Mouse (Mus musculus) megakaryocyte, embryonic 14.5 days (primary cell): Measurements from ENCODE around the gene Brms1. TPM values are rescaled to one million over a fixed set of nuclear protein-coding genes. Genes with fewer than 3 reads are reported as not detected.

Experiments
- H3K27me3 ChIP-seq: replicated peaks from 2 replicates; pipeline ENCODE3; 2012; ENCODE audit warnings: inconsistent platforms
- H3K36me3 ChIP-seq: replicated peaks from 2 replicates; pipeline ENCODE3; 2012; ENCODE audit warnings: low read length, inconsistent platforms, mixed read lengths
- H3K4me1 ChIP-seq: 2 replicates; pipeline ENCODE4 v1.6.1; 2012; ENCODE audit warnings: inconsistent platforms
- H3K4me3 ChIP-seq: replicated peaks from 2 replicates; pipeline ENCODE3; 2012; ENCODE audit warnings: moderate library complexity, mild to moderate bottlenecking, inconsistent platforms
- H3K9me3 ChIP-seq: 2 replicates; pipeline ENCODE4 v1.6.1; 2012; ENCODE audit warnings: inconsistent platforms
- FLI1 ChIP-seq: IDR thresholded peaks from 2 replicates; pipeline ENCODE4 v1.6.1; 2012; ENCODE audit warnings: low read length, inconsistent platforms, mixed read lengths
- GATA1 ChIP-seq: IDR thresholded peaks from 3 replicates; pipeline ENCODE4 v1.6.1; 2012; ENCODE audit warnings: mixed read lengths, low read length, inconsistent platforms, borderline replicate concordance
- polyA plus RNA-seq: library from polyadenylated mRNA; stranded (reverse); fragments of >175 nt; gene quantifications from 2 replicates; pipeline ENCODE4 v1.2.3, GENCODE M21; 2012; ENCODE audit warnings: low replicate concordance; ENCODE audit not compliant: insufficient read depth

Gene Brms1
- polyA plus RNA-seq, 1 experiment, result 82.3 TPM

- Histone ChIP-seq H3K9me3 (no peaks in the 10 kb centered on the region), H3K27me3 (peaks cover 25% of the 10 kb centered on the region), H3K36me3 (no peaks in the 10 kb centered on the region), H3K4me3 (no peak overlapping the region), H3K4me1 (peaks cover 31% of the 10 kb centered on the region)
- TF ChIP-seq FLI1 (no peak), GATA1 (no peak)
These were observed 24.9 kb upstream of the Brms1 start for GRCm38 (mm10) chr19:5016221-5016742.

GRCm38 (mm10) chr19:5016782-5017181 is 24.4 kb upstream of the Brms1 start:
- Histone ChIP-seq H3K4me3 (no peak overlapping the region), H3K27me3 (peaks cover 22% of the 10 kb centered on the region), H3K4me1 (peaks cover 31% of the 10 kb centered on the region), H3K36me3 (no peaks in the 10 kb centered on the region), H3K9me3 (no peaks in the 10 kb centered on the region)
- no peak for TF ChIP-seq GATA1
- no peak for TF ChIP-seq FLI1

- Histone ChIP-seq H3K4me1 (peaks cover 31% of the 10 kb centered on the region), H3K4me3 (no peak overlapping the region), H3K27me3 (peaks cover 17% of the 10 kb centered on the region), H3K9me3 (no peaks in the 10 kb centered on the region), H3K36me3 (no peaks in the 10 kb centered on the region)
- TF ChIP-seq GATA1 (no peak), FLI1 (no peak)
These were observed 23.5 kb upstream of the Brms1 start for GRCm38 (mm10) chr19:5017611-5018010.

- Histone ChIP-seq H3K27me3 (peaks cover 11% of the 10 kb centered on the region), H3K9me3 (no peaks in the 10 kb centered on the region), H3K4me3 (no peak overlapping the region), H3K36me3 (no peaks in the 10 kb centered on the region), H3K4me1 (peaks cover 33% of the 10 kb centered on the region)
- TF ChIP-seq FLI1, result no peak
- no peak for TF ChIP-seq GATA1
These were observed 23.0 kb upstream of the Brms1 start for GRCm38 (mm10) chr19:5018191-5018590.

GRCm38 (mm10) chr19:5021416-5021815 is 19.7 kb upstream of the Brms1 start:
- TF ChIP-seq GATA1 (no peak), FLI1 (no peak)
- Histone ChIP-seq H3K9me3 (no peaks in the 10 kb centered on the region), H3K4me1 (peaks cover 44% of the 10 kb centered on the region), H3K4me3 (no peak overlapping the region), H3K36me3 (peaks cover 3% of the 10 kb centered on the region), H3K27me3 (peaks cover 6% of the 10 kb centered on the region)

- Histone ChIP-seq H3K36me3 (peaks cover 23% of the 10 kb centered on the region), H3K9me3 (no peaks in the 10 kb centered on the region), H3K27me3 (peaks cover 6% of the 10 kb centered on the region), H3K4me1 (peaks cover 27% of the 10 kb centered on the region), H3K4me3 (peak within 1 kb of the TSS; percentile 97)
- TF ChIP-seq FLI1, result no peak
- TF ChIP-seq GATA1, result no peak
These were observed 17.3 kb upstream of the Brms1 start, which contains the start of gene Slc29a2 for GRCm38 (mm10) chr19:5023621-5024479. Gene Slc29a2 (plus strand): TSS chr19:5023860.

GRCm38 (mm10) chr19:5026111-5026510 is 15.0 kb upstream of the Brms1 start:
- peaks cover 36% of the 10 kb centered on the region for H3K36me3 ChIP-seq
- TF ChIP-seq GATA1, result no peak
- TF ChIP-seq FLI1, result no peak

GRCm38 (mm10) chr19:5032686-5033085 is 8.5 kb upstream of the Brms1 start:
- H3K4me3 ChIP-seq, result no peak overlapping the region
- TF ChIP-seq GATA1, result no peak
- no peak for TF ChIP-seq FLI1
- peaks cover 10% of the 10 kb centered on the region for H3K27me3 ChIP-seq
- H3K36me3 ChIP-seq, result peaks cover 26% of the 10 kb centered on the region
- H3K4me1 ChIP-seq, result peaks cover 10% of the 10 kb centered on the region
- no peaks in the 10 kb centered on the region for H3K9me3 ChIP-seq

More at GRCm38 (mm10) chr19:5026111-5026510, 15.0 kb upstream of the Brms1 start:
- H3K4me3 ChIP-seq, result no peak overlapping the region
- no peaks in the 10 kb centered on the region for H3K9me3 ChIP-seq
- peaks cover 5% of the 10 kb centered on the region for H3K27me3 ChIP-seq
- peaks cover 30% of the 10 kb centered on the region for H3K4me1 ChIP-seq

GRCm38 (mm10) chr19:5036577-5036976 is 4.6 kb upstream of the Brms1 start:
- TF ChIP-seq GATA1 (no peak), FLI1 (no peak)
- Histone ChIP-seq H3K9me3 (no peaks in the 10 kb centered on the region), H3K4me1 (peaks cover 35% of the 10 kb centered on the region), H3K4me3 (no peak overlapping the region), H3K27me3 (peaks cover 19% of the 10 kb centered on the region), H3K36me3 (peaks cover under 1% of the 10 kb centered on the region)
